Mouse (Mus musculus) adrenal gland, postnatal 36 days (tissue): ENCODE measurements around the gene Trim26. TPM values are rescaled to one million over a fixed set of nuclear protein-coding genes. Genes with fewer than 3 reads are reported as not detected.
A peak's percentile ranks its signal among the peaks of the same experiment; 100 is the strongest.
"Not testable (repeated sequence)": the region's sequence is repeated elsewhere in the genome, so short reads cannot be mapped to it uniquely, and the experiment has no call there.

Experiments used
- DNase-seq, 2 experiments: peaks; one replicate each; pipeline ENCODE4 v3.0.0; 2021; ENCODE audit warnings: mixed read lengths in 1 of 2
- total RNA-seq, 2 experiments: library from RNA; stranded (reverse); gene quantifications; 2 replicates each; pipeline ENCODE4 v1.2.3; 2021

The Trim26 gene
- total RNA-seq, 2 experiments from 2014 or later = 57.8 to 61.3 TPM

- DNase-seq = no peak
Observed at GRCm38 (mm10) chr17:36851627-36852026, 14.7 kb downstream of the Trim26 start.

DNA sequence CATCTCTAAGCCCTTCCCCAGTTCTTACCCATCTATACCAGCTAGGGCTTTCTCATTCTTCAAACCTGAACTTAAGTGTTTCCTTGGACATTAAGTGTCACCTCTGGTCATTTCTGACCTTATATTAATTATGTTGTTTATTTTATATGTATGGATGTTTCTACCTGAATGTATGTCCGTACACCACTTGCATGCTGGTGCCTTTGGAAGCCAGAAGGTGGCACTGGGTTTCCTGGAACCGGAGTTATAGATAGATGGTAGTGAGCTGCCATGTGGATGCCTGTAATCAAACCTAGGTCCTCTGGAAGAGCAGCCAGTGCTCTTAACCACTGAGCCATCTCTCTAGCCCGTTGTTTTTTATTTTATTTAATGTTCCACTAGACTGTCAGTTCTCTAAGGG is 18.6 kb downstream of the Trim26 start:
- no peak for DNase-seq

GRCm38 (mm10) chr17:36856236-36856635 is 19.3 kb downstream of the Trim26 start:
- DNase-seq = peak in 1 of 2 experiments; percentile 19

- DNase-seq = no peak
Observed at GRCm38 (mm10) chr17:36858181-36858580, 21.2 kb downstream of the Trim26 start.

GRCm38 (mm10) chr17:36861680-36862079 is 24.7 kb downstream of the Trim26 start:
- no peak for DNase-seq

- no peak for DNase-seq
Observed at GRCm38 (mm10) chr17:36866719-36867527, 30.0 kb downstream of the Trim26 start, which contains the start of gene Trim15. TSS of gene Trim15 (minus strand) at chr17:36867210.

DNA sequence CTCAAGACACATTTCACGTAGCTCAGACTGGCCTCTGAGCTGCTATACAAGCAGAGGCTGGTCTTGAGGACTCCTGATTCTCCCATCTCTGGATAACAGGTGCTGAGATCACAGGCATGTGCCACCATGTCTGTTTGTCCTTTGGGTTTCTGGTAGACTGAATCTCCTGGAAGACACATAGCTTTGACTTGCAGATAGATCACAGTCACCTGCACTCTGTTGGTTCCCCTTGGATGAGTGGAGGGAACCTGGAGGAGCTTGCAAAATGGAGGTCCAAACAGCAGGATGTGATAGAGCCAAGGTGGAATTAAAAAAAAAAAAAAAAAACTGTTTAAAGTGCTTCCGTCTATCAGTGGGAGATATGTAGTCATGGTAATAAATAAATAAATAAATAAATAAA is 31.9 kb downstream of the Trim26 start:
- DNase-seq = no peak

DNA sequence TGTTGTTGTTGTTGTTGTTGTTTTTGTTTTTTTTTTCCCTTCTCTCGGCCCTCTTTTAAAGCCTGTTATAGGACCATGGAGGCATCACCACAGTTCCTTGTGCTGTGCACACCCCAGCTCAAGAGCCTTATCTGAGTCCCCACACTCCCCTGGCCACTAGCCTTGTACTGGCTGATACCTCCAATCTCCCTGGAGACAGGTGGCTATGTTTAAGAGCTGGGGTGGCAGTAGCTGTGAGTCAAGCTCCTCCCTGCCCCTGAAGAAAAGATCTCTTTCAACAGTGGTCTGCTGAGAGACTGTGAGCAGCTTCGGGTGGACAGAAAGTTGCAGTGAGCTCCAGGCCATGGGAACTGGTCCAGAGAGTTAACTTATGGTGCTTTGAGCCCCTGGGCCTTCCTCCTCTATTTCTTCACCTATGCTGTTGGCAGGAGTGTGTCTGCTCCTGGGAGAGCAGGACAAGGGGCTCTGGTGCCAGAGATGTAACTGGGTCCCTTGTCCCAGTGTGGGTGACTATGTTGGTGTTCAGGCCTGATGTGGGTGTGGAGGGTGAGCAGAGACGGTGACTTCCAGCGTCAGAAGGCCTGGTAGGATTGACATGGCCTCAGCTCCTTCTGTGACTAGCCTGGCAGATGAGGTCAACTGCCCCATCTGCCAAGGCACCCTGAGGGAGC is 32.5 kb downstream of the Trim26 start, which contains the start of gene Trim10:
Gene Trim10, plus strand, starts transcription at position 291 of the 671 bp plus-strand sequence.
- DNase-seq = no peak

DNA sequence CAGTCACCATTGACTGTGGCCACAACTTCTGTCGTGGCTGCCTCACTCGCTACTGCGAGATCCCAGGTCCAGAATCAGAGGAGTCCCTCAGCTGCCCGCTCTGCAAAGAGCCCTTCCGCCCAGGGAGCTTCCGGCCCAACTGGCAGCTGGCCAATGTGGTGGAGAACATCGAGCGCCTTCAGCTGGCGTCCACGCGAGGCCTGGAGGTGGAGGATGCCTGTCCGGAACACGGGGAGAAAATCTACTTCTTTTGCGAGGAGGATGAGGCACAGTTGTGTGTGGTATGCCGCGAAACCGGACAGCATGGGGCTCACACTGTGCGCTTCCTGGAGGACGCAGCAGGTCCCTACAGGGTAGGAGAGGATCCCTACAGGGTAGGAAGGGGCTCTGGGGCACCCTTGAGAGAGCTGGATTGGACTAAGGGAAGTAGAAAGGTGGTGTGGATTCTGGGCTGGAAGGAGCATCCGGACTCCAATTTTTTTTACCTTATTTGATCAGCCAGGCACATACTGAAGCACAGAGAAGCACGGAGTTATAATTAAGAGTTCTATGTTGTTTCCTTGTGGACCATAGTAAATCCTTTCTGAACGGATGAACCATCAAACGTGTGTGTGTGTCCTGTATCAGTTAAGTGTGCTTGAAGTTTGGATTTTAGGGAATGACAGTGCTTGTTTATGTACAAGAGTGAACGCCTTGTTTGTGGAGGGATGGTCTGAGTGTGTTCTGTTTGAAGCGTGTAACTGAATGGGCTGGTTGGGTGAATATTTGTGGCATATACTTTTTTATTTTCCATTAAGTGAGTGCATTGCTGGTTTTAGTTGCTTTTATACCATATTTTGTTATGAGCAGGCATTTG is 33.2 kb downstream of the Trim26 start:
- peak; percentile 10 to 51 for DNase-seq

GRCm38 (mm10) chr17:36874636-36875035 is 37.7 kb downstream of the Trim26 start:
- DNase-seq = no peak

DNA sequence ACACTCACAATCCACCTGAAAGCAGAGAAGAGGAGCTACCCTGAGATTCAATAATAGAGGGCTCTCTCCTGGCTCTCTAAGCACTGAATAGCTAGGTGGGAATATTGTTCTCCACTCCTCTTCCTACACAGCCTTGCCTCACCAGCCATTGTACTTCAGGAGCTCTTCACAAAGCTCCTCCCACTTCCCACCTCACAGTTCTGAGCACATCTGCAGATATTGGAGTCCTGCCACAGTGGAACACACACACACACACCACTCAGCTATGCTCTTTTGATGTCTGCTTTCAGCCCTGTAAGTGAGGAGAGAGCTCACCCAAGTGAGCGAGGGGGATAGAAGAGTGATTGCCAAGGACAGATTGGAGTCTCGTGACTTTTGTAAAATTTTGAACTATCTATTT is 46.4 kb downstream of the Trim26 start:
- DNase-seq = no peak

GRCm38 (mm10) chr17:36885132-36885790 is 48.3 kb downstream of the Trim26 start:
- DNase-seq = no peak

GRCm38 (mm10) chr17:36890073-36890903 is 53.4 kb downstream of the Trim26 start, which contains the start of gene Trim40:
TSS of gene Trim40 (minus strand) at chr17:36890123.
- no peak for DNase-seq

DNA sequence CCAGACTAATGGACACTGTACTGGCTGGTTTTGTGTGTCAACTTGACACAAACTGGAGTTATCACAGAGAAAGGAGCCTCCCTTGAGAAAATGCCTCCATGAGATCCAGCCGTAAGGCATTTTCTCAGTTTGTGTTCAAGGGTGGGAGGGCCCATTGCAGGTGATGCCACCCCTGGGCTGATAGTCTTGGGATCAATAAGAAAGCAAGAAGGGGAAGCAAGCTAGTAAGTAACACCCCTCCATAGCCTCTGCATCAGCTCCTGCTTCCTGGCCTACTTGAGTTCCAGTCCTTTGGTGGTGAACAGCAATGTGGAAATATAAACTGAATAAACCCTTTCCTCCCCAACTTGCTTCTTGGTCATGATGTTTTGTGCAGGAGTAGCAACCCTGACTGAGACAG is 54.6 kb downstream of the Trim26 start:
- DNase-seq = not testable (repeated sequence)

DNA sequence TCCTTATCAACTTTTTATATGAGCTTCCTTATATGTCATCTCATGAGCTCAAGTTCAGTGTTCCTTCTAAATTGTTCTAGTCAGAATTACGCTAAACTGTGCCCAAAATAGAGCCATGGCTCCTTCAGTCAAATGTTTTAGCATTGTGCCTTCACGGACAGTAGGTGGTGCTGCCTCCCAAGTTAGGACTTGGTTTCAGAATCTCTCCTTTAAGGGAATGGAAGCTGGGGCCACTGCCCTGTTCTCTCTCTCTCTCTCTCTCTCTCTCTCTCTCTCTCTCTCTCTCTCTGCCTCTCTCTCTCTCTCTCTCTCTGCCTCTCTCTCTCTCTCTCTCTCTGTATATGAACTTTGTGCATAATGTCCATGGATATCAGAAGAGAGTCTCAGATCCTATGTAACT is 55.4 kb downstream of the Trim26 start:
- DNase-seq = peak; percentile 36 to 62

GRCm38 (mm10) chr17:36893387-36893786 is 56.5 kb downstream of the Trim26 start:
- no peak for DNase-seq

DNA sequence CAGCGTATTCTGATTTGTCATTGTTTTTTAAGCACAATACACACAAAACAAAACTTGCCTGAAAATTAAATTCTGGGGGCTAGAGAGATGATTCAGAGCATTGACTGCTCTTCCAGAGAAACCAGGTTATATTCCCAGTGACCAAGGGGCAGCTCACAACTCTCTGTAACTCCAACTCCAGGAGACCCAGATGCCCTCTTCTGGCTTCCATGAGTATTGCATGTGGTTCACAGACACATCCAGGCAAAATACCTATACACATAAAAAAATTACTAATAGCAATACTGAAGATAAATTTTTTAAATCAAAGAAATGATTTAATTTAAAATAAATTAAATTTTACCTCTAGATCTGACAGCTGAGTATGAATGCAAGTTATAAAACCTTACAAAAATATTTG is 59.6 kb downstream of the Trim26 start:
- DNase-seq = peak; percentile 19 to 53

DNA sequence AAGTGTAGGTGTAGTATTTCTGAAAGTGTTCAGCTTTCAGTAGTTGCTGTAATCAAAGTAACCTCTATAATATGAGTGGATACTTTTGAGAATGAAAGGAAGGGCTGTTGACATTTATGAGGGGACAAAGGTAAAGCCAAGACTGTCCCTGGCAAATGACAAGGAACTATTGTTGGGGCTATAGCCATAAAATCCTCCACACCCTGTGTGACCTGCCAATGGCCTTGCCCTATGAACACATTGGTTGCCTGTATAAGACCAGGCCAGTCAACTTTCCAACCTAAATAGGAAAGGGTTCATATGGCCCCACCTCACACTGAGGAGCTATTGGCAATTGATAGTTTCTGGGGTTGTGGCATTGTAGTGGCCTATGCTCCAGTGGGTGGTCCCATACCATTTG is 60.1 kb downstream of the Trim26 start:
- no peak for DNase-seq

DNA sequence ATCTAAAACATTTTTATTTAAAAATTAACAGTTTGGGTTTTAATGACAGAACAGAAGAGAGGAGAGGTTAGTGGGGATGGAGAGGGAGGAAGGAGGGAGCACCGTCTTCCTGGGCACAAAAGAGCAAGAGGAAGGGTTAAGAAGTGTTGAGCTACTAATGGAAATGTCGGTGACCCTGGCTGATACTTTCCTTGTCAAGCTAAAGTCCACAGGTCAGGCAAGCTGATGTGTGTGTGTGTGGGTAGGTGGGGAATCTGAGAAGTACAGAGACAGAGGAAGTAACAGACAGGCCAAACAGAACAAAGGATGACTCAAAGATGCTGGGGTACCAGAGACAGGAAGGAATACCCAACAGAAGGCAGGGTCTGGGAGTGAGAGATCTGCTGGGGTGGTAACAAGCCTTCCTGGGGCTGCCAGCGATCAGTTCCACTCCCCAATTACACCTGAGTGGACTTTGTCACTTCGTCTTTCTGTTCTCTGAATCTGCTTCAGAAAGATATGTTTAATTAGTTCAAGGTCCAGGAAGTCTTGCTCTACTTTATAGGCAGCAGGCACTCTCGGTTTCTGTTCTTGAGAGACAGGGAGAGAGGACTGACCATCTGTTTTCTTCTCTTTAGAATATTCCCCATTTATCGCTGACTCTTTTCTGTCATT is 60.7 kb downstream of the Trim26 start, which contains the start of gene Trim31:
Gene Trim31, plus strand, starts transcription at position 567 of the 654 bp plus-strand sequence.
- no peak for DNase-seq

GRCm38 (mm10) chr17:36899376-36899775 is 62.4 kb downstream of the Trim26 start:
- no peak for DNase-seq
